Mouse (Mus musculus): ENCODE data around the gene Ccdc102a.
"Not testable (repeated sequence)": the region's sequence is repeated elsewhere in the genome, so short reads cannot be mapped to it uniquely, and the experiment has no call there.

Ccdc102a gene

DNA sequence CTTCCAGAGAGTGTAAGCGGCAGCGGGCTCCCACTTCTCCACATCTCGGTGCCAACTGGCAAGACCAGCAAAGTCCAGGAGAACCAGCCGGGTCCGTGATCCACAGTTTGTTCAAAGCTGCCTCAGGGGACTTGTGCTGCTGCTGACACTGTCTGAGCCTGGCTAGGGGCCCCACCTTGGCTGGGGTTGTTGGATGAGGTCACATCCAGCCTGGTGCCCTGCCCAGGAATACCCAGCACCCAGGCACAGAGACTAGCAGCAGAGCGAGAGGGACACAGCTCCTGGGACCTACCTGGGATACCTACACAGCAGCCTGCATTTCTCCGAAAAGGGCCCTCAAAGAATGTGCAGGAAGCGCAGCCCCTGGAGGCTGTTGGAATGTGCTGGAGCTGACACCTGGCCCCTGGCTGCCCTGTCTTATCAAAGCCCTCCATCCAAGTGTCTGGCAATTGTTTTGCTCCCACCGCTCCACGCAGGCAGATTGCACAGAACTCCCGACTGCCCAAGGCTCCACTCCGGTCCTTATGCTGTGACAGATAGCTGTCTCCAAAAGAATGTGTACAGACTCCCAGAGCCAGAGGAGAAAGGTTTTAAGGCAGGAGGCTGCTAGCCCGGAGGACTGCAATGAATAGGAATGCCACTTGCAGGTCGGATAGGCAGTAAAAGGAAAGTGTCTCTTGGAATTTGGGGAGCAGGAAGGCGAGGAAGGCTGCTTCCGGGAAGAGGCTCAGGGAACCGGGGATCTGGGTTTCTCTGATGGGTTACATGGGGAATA, 42.6 kb downstream of the Ccdc102a start:
- in situ Hi-C loops (cut with MboI, MseI) = no loop called here

GRCm38 (mm10) chr8:94874358-94874757, 43.5 kb downstream of the Ccdc102a start:
- in situ Hi-C loops (cut with MboI, MseI) = no loop called here

- in situ Hi-C loops (cut with MboI, MseI) = no loop called here
Observed at GRCm38 (mm10) chr8:94872576-94872975, 45.3 kb downstream of the Ccdc102a start.

DNA sequence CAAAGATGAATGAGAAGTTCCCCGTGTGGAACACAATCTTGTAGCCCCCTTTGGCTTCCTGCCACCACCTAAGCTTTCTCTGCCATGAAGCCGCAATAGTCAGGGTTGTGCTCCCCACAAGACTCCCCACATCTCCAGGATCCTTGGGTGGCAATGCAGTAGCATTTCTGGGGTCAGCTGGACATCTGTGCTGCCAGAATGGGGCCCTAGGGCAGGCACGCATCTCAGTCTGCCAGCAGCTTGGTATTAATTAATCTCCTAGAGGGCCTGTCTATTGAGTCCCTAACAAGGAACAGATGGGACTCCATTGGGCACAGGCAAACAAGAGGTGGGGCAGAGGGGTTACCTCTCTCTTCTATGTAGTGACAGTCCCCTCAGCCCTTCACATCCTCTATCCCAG, 45.7 kb downstream of the Ccdc102a start:
- in situ Hi-C loops (cut with MboI, MseI) = no loop called here

GRCm38 (mm10) chr8:94871108-94871894, 46.6 kb downstream of the Ccdc102a start:
- in situ Hi-C loops (cut with MboI, MseI) = no loop called here

- in situ Hi-C loops (cut with MboI, MseI) = no loop called here
Observed at GRCm38 (mm10) chr8:94870474-94871107, 47.3 kb downstream of the Ccdc102a start.

- in situ Hi-C loops (cut with MboI, MseI) = no loop called here
Observed at GRCm38 (mm10) chr8:94870003-94870402, 47.9 kb downstream of the Ccdc102a start.

- in situ Hi-C loops (cut with MboI, MseI) = no loop called here
Observed at GRCm38 (mm10) chr8:94869146-94869545, 48.8 kb downstream of the Ccdc102a start.

DNA sequence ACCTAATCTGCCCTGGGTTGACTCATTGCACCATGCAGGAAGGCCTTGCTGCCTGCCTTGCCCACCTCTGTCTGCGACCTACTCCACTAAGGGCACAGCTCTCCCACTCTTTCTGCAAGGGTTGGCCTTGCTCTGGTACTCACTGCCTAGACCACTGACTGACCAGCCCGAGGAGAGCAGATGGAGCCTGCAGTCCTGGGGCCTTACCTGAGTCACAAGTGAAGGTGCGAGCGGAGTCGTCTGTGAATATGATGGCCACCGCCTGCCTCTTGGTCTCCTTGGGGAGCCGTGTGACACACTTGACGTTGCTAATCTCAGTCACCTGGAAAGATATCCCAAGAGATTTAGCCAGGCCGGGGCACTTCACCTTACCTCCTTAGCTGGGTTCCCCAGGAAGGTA, 51.0 kb downstream of the Ccdc102a start:
- in situ Hi-C loops (cut with MboI, MseI) = no loop called here

- in situ Hi-C loops (cut with MboI, MseI) = no loop called here
Observed at GRCm38 (mm10) chr8:94865292-94865691, 52.6 kb downstream of the Ccdc102a start.

- in situ Hi-C loops (cut with MboI, MseI) = no loop called here
Observed at GRCm38 (mm10) chr8:94863897-94864673, 53.8 kb downstream of the Ccdc102a start.

DNA sequence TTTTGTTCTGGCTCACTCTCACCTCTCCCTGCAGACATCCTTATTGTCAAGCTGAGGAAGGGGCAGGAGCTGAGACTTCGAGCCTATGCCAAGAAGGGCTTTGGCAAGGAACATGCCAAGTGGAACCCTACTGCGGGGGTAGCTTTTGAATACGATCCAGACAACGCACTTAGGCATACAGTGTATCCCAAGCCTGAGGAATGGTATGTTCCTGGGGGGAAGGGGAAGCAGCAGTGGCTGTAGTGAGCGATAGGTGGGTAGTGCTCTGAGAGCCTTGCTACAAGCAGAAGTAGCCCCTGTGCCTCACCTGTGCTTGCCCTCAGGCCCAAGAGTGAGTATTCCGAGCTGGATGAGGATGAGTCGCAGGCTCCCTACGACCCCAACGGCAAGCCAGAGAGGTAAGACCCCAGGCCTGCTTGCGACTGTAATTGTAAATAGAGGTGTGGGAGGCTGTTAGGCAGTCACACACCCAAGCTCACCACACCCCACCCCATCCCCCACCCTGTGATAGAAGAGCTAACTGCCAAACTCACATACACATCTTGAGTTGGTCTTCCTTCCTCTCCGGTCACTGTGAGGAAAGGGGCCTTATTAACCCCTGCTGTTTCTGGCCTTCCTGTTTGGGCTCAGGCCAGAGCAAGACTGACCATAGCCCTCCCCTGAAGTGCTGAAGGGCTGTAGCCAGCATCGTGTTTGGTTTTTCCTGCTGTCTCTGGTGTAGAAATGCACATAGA, 55.2 kb downstream of the Ccdc102a start:
- in situ Hi-C loops (cut with MboI, MseI) = no loop called here

DNA sequence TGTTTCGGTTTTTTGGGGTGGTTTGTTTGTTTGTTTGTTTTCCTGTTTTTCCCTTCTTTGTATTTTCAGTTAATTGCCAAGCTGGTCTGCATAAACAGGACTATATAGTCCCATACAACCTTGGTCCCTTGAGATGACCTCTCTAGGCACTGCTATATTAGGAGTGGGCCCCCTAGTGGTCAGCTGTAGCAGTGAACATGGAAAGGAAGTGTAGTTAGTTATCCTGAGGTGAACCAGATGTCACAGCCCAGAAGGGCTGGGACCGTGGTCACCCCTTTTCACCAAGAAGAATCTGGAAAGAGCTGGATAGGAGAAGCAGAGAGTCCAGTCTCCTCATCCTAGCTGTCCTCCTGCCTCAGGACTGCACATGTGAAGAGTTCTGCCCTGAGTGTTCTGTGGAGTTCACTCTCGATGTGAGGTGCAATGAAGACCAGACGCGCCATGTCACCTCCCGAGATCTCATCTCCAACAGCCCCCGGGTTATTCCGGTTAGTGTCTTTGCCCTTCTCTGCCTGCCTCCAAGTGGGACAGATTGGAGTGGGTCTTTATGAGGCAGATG, 56.5 kb downstream of the Ccdc102a start:
- in situ Hi-C loops (cut with MboI, MseI) = no loop called here

DNA sequence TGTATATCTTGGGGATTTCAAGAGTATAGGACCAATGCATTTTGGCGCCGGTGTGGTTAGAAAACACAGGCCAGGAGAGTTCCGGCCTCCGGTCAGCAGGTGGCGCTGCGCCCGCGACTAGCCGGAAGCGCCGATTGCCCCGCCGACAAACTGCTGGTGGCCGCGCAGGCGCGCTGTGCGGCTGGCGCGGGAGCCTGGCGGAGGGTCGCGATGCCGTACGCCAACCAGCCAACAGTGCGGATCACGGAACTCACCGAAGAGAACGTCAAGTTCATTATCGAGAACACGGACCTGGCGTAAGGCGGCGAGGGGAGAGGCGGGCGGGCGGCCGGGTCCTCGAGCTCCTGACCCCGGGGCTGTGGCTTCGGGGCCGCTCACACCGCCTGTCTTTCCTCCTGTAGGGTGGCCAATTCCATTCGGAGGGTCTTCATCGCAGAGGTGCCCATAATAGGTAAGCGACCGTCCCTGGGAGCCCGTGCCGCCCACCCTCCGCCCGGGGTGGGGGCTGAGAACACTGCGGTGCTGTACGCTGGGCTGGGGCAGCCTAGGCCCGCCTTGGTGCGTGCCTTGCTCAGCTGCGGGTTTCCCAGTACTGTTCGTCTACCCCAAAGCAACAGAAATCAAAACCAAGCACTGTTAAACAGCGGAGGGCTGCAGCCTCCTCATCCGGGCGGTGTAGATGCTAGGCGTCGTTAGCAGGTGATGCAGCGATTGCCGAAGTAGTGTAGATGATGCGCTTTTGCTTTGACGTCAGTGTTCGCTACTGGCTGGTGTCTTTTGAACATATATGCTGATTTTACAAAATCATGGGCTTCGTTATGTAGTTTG, 60.3 kb downstream of the Ccdc102a start, which contains the start of gene Polr2c:
Polr2c (plus strand) TSS at position 105 of the 828 bp plus-strand sequence.
- in situ Hi-C loops (cut with MboI, MseI) = no loop called here

- in situ Hi-C loops (cut with MboI, MseI) = no loop called here
Observed at GRCm38 (mm10) chr8:94857011-94857345, 60.9 kb downstream of the Ccdc102a start.

DNA sequence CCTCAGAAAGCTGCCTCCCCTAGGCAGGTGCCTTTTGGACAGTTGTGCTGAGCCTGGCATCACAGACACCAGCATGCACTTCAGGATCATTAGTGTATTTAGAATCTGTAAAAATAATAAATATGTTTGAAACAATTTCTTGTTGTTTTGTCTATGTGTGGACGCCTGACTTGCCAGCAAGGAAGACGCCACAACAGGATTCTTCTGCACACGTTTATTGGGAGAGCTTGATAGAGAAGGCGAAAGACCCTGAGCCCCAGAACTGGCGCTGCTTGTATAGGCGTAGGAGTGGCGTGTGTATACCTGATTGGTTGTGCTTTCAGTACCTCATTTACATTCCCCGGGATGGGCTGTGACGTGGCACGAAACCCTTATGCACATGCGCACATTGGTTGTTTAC, 63.1 kb downstream of the Ccdc102a start:
- in situ Hi-C loops (cut with MboI, MseI) = not testable (repeated sequence)

Measured in regulatory T cell (primary cell).